Mouse (Mus musculus): Measurements from ENCODE around the gene Rnaseh2a.

GRCm38 (mm10) chr8:84911854-84912253, 57.7 kb downstream of the Rnaseh2a start:
- TF ChIP-seq TCF12 (IDR thresholded peaks at IDR 0.05; ENCODE audit: low read depth, low read length) (no peak), CTCF (conservative IDR thresholded peaks at IDR 0.05 in 1 of 2, IDR thresholded peaks at IDR 0.05 in 1 of 2; ENCODE audit: low read depth in 2 of 2, low read length in 2 of 2) (no peak)

All from CH12.LX (cell line).